Mouse (Mus musculus) retina, adult 2 months (tissue): ENCODE results near the gene Plxna4.

Experiments
- DNase-seq: peaks from one replicate; pipeline ENCODE4 v3.0.0-alpha.2; 2012; ENCODE audit warnings: low read depth, low spot score

The Plxna4 gene

GRCm38 (mm10) chr6:32406316-32407095 is 181.5 kb downstream of the Plxna4 start:
- DNase-seq = no peak

- DNase-seq = no peak
Measured at GRCm38 (mm10) chr6:32402560-32403235, 185.3 kb downstream of the Plxna4 start.

GRCm38 (mm10) chr6:32398261-32398660 is 189.7 kb downstream of the Plxna4 start:
- no peak for DNase-seq

- no peak for DNase-seq
Measured at GRCm38 (mm10) chr6:32397133-32397730, 190.8 kb downstream of the Plxna4 start.

- DNase-seq = no peak
Measured at GRCm38 (mm10) chr6:32395415-32395814, 192.6 kb downstream of the Plxna4 start.

- no peak for DNase-seq
Measured at GRCm38 (mm10) chr6:32392262-32392661, 195.7 kb downstream of the Plxna4 start.

- DNase-seq = no peak
Measured at GRCm38 (mm10) chr6:32388276-32388675, 199.7 kb downstream of the Plxna4 start.

GRCm38 (mm10) chr6:32386915-32387314 is 201.1 kb downstream of the Plxna4 start:
- no peak for DNase-seq

- DNase-seq = no peak
Measured at GRCm38 (mm10) chr6:32384937-32385336, 203.1 kb downstream of the Plxna4 start.

- no peak for DNase-seq
Measured at GRCm38 (mm10) chr6:32384423-32384822, 203.6 kb downstream of the Plxna4 start.

- no peak for DNase-seq
Measured at GRCm38 (mm10) chr6:32381516-32381915, 206.5 kb downstream of the Plxna4 start.

GRCm38 (mm10) chr6:32377181-32377580 is 210.8 kb downstream of the Plxna4 start:
- no peak for DNase-seq

GRCm38 (mm10) chr6:32373931-32374361 is 214.0 kb downstream of the Plxna4 start:
- no peak for DNase-seq

GRCm38 (mm10) chr6:32369092-32369491 is 218.9 kb downstream of the Plxna4 start:
- DNase-seq = no peak

GRCm38 (mm10) chr6:32368408-32368807 is 219.6 kb downstream of the Plxna4 start:
- no peak for DNase-seq

- no peak for DNase-seq
Measured at GRCm38 (mm10) chr6:32364933-32365332, 223.1 kb downstream of the Plxna4 start.

GRCm38 (mm10) chr6:32363489-32364068 is 224.4 kb downstream of the Plxna4 start:
- no peak for DNase-seq

GRCm38 (mm10) chr6:32362421-32362820 is 225.6 kb downstream of the Plxna4 start:
- no peak for DNase-seq

GRCm38 (mm10) chr6:32359675-32360074 is 228.3 kb downstream of the Plxna4 start:
- DNase-seq = no peak

- DNase-seq = no peak
Measured at GRCm38 (mm10) chr6:32357497-32357896, 230.5 kb downstream of the Plxna4 start.

GRCm38 (mm10) chr6:32355559-32355958 is 232.4 kb downstream of the Plxna4 start:
- no peak for DNase-seq

GRCm38 (mm10) chr6:32348996-32349395 is 239.0 kb downstream of the Plxna4 start:
- DNase-seq = no peak
